Mouse (Mus musculus) colon, adult 2 months (tissue): ENCODE measurements around the gene Egflam. TPM values are rescaled to one million over a fixed set of nuclear protein-coding genes. Genes with fewer than 3 reads are reported as not detected.

ENCODE experiments used
- polyA plus RNA-seq: library from polyadenylated mRNA; depleted of rRNA; stranded (reverse); fragments of >200 nt; gene quantifications from 2 replicates; pipeline ENCODE4 v1.2.3, GENCODE M21; 2012; rRNA removed

Egflam gene
- 2.3 and 2.5 TPM in 2 replicates for polyA plus RNA-seq

GRCm38 (mm10) chr15:7397818-7398608 is at the start of gene Egflam:
Gene Egflam, minus strand, starts transcription at chr15:7398395.

